Mouse (Mus musculus): ENCODE data around the gene Zfp287. TPM values are rescaled to one million over a fixed set of nuclear protein-coding genes. Genes with fewer than 3 reads are reported as not detected.

Zfp287 gene
- polyA plus RNA-seq, 1 experiment from 2014 or later = 2.5 TPM

DNA sequence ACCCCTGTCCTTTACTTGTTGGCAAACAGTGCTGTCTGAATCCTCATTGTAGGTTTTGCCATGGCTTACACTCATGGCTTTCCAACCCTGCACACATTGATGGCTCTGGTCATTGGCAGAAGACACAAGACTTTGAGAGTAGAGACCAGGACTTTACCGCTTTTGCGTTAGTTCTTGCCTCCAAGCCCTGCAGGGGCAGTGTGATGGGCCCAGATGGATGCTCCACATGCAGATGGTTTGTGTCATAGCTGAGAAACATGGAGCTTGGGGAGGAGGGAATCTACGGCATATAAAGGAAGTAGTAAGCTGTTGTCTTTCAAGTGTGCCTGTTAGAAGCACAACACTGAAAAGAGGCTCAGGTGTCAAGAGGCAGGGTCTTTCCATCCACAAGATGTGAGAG is 79.6 kb downstream of the Zfp287 start:
- Histone ChIP-seq H3K36me3 (ENCODE audit: control insufficient read depth, insufficient read depth, low read length) (no peaks in the 10 kb centered on the region), H3K4me3 (ENCODE audit: low read depth, low read length) (no peak overlapping the region), H3K9ac (ENCODE audit: low read length) (no peak overlapping the region), H3K4me2 (replicated peaks; ENCODE audit: low read depth) (no peak overlapping the region), H3K27ac (replicated peaks) (no peak overlapping the region), H3K4me1 (replicated peaks; ENCODE audit: control insufficient read depth, insufficient read depth) (no peaks in the 10 kb centered on the region), H3K9me3 (ENCODE audit: control insufficient read depth, low read length) (no peaks in the 10 kb centered on the region), H3K27me3 (ENCODE audit: control insufficient read depth, insufficient read depth, low read length) (no peaks in the 10 kb centered on the region)
- ATAC-seq (ENCODE audit: low FRiP score, low TSS enrichment) (no peak), DNase-seq (ENCODE audit: low spot score) (no peak)
- WGBS = 83% methylated on average over 3 of the region's 3 CpGs
- TF ChIP-seq EP300 (optimal IDR thresholded peaks at IDR 0.05) (no peak), CTCF (IDR thresholded peaks at IDR 0.05; ENCODE audit: low read depth) (no peak)

DNA sequence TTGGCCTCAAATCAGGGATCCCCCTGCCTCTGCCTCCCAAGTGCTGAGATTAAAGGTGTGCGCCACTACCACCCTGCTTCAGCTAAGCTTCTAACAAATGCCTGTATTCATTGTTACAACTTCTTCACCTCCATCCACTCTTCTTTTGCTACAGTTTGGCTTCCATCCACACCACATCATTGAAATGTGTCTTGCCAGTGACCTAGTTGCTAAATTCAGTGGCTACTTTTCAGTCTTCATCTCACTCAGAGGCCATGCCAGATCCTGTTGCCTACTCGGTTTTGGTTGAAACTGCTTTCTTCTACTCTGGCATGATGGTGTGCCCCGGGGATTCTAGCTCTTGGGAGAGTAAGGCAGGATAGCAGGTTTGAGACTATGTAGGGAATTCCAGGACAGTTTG is 80.1 kb downstream of the Zfp287 start:
- Histone ChIP-seq H3K27me3 (ENCODE audit: control insufficient read depth, insufficient read depth, low read length) (no peaks in the 10 kb centered on the region), H3K4me2 (replicated peaks; ENCODE audit: low read depth) (no peak overlapping the region), H3K4me1 (replicated peaks; ENCODE audit: control insufficient read depth, insufficient read depth) (no peaks in the 10 kb centered on the region; the same call in 1 of the 2 replicates), H3K27ac (replicated peaks) (no peak overlapping the region), H3K36me3 (ENCODE audit: control insufficient read depth, insufficient read depth, low read length) (no peaks in the 10 kb centered on the region), H3K9me3 (ENCODE audit: control insufficient read depth, low read length) (no peaks in the 10 kb centered on the region), H3K9ac (ENCODE audit: low read length) (no peak overlapping the region), H3K4me3 (ENCODE audit: low read depth, low read length) (no peak overlapping the region)
- DNase-seq (ENCODE audit: low spot score) (no peak), ATAC-seq (ENCODE audit: low FRiP score, low TSS enrichment) (no peak)
- no peak for TF ChIP-seq CTCF (IDR thresholded peaks at IDR 0.05; ENCODE audit: low read depth)
- no peak for TF ChIP-seq EP300 (optimal IDR thresholded peaks at IDR 0.05)
- 89% methylated on average over 3 of the region's 3 CpGs for WGBS

Other genes starting within 250 kb of the Zfp287 start
- 17.8 and 18.6 TPM in 2 replicates for gene Cenpv, start 192.6 kb downstream of the Zfp287 start, polyA plus RNA-seq (2015; fragmentation: Nextera tagmentation; extraction: Ambion mirVana)
- gene Ubb, start 180.7 kb downstream of the Zfp287 start, polyA plus RNA-seq (2015; fragmentation: Nextera tagmentation; extraction: Ambion mirVana) = 1,850 and 1,934 TPM in 2 replicates
- 9.6 and 11.0 TPM in 2 replicates for gene Trpv2, start 157.4 kb downstream of the Zfp287 start, polyA plus RNA-seq (2015; fragmentation: Nextera tagmentation; extraction: Ambion mirVana)
- 7.3 and 8.4 TPM in 2 replicates for gene Lrrc75a, start 83.4 kb downstream of the Zfp287 start, polyA plus RNA-seq (2015; fragmentation: Nextera tagmentation; extraction: Ambion mirVana)
- gene Mmgt2, start 83.2 kb downstream of the Zfp287 start, polyA plus RNA-seq (2015; fragmentation: Nextera tagmentation; extraction: Ambion mirVana) = 30.2 and 35.9 TPM in 2 replicates
- not detected in 2 replicates for gene Gm10428, start 21.2 kb upstream of the Zfp287 start, polyA plus RNA-seq (2015; fragmentation: Nextera tagmentation; extraction: Ambion mirVana)
- gene Zfp286, start 57.6 kb upstream of the Zfp287 start, polyA plus RNA-seq (2015; fragmentation: Nextera tagmentation; extraction: Ambion mirVana) = 4.6 and 5.5 TPM in 2 replicates
- 23.4 and 25.0 TPM in 2 replicates for gene Trim16, start 88.3 kb upstream of the Zfp287 start, polyA plus RNA-seq (2015; fragmentation: Nextera tagmentation; extraction: Ambion mirVana)
- gene Fbxw10, start 115.2 kb upstream of the Zfp287 start, polyA plus RNA-seq (2015; fragmentation: Nextera tagmentation; extraction: Ambion mirVana) = 0.47 TPM in 2 replicates
- 67.2 and 71.1 TPM in 2 replicates for gene Tvp23b, start 147.6 kb upstream of the Zfp287 start, polyA plus RNA-seq (2015; fragmentation: Nextera tagmentation; extraction: Ambion mirVana)
- gene Cdrt4, start 219.3 kb upstream of the Zfp287 start, polyA plus RNA-seq (2015; fragmentation: Nextera tagmentation; extraction: Ambion mirVana) = 0.15 TPM in 1 of 2 replicates, not detected in the other

Measured in stomach, postnatal 0 days (tissue).